Mouse (Mus musculus) forebrain, embryonic 15.5 days (tissue): Measurements from ENCODE around the gene Fam160a1. TPM values are rescaled to one million over a fixed set of nuclear protein-coding genes. Genes with fewer than 3 reads are reported as not detected.
A peak's percentile ranks its signal among the peaks of the same experiment; 100 is the strongest.

Experiments used
- ATAC-seq: fragments of 200-750 bp; cut with Nextera tagmentation; replicated peaks from 2 replicates; pipeline ENCODE4 v1.8.0; 2017; ENCODE audit warnings: mild to moderate bottlenecking, moderate TSS enrichment, moderate library complexity
- H3K27ac ChIP-seq: fragments of 300-500 bp; sonication (generic); replicated peaks from 2 replicates; pipeline ENCODE4 v1.5.1; 2015; ENCODE audit warnings: mild to moderate bottlenecking, inconsistent platforms
- H3K27me3 ChIP-seq: fragments of 300-500 bp; sonication (generic); 2 replicates; pipeline ENCODE4 v1.6.1; 2015; ENCODE audit warnings: inconsistent platforms
- H3K36me3 ChIP-seq: fragments of 300-500 bp; sonication (generic); 2 replicates; pipeline ENCODE4 v1.6.1; 2015; ENCODE audit warnings: mild to moderate bottlenecking, inconsistent platforms
- H3K4me1 ChIP-seq: fragments of 300-500 bp; sonication (generic); 2 replicates; pipeline ENCODE4 v1.6.1; 2015; ENCODE audit warnings: inconsistent platforms
- H3K4me2 ChIP-seq: fragments of 300-500 bp; sonication (generic); replicated peaks from 2 replicates; pipeline ENCODE4 v1.6.1; 2015; ENCODE audit warnings: mild to moderate bottlenecking, inconsistent platforms
- H3K4me3 ChIP-seq: fragments of 300-500 bp; sonication (generic); 2 replicates; pipeline ENCODE4 v1.5.1; 2015; ENCODE audit warnings: mild to moderate bottlenecking, inconsistent platforms
- H3K9ac ChIP-seq: fragments of 300-500 bp; sonication (generic); replicated peaks from 2 replicates; pipeline ENCODE4 v1.6.1; 2015; ENCODE audit warnings: mild to moderate bottlenecking, inconsistent platforms
- H3K9me3 ChIP-seq: fragments of 300-500 bp; sonication (generic); 2 replicates; pipeline ENCODE4 v1.6.1; 2016; ENCODE audit warnings: inconsistent platforms
- WGBS: fragments of 180-500 bp; shearing (Covaris S2); methylation state at CpG from one replicate; pipeline ENCODE4 v1.1.7; 2015; ENCODE audit warnings: mixed read lengths; 5-methylcytosine and 5-hydroxymethylcytosine counted together
- polyA plus RNA-seq: library from polyadenylated mRNA; unstranded; fragments of >200 nt; fragmentation: Nextera tagmentation; extraction: Ambion mirVana; gene quantifications from 2 replicates; pipeline ENCODE4 v1.2.1, GENCODE M21; 2015

The Fam160a1 gene
- polyA plus RNA-seq, 1 experiment from 2014 or later = 1.5 TPM

DNA sequence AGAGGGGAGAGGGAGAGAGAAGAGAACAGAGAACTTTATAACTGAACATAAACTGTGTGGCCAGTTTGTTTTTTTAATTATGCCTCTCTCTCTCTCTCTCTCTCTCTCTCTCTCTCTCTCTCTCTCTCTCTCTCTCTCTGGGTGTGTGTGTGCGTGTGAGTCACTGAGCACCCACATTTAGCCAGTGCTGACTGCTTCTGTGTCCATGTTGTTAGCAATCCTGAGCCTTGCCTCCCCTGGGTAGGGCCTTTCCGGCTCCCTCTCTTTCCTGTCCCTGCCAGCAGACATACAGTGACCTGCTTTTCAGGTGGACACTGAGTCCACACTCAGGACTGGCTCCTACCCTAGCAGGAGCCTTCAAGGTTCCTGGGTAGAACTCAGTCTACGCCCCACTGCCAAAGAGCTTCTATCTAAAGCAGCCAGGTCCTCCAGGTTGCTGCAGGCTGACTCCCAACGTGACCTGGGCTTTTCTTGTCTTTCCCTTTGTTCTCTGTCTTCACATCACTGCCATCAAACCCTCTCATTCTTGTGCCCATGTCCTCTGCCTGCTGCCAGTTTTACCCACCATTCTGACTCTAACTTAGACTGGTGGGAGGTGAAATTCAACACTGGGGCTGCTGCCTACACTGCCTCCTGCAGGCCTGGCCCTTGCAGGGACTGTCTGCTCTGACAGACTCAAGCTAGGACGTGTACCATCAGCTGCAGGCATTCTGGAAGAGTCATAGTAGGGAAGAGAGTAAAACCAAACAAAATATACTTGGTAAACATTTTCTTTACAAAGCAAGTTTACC lies 83.0 kb downstream of the Fam160a1 start:
- H3K27ac ChIP-seq = no peak overlapping the region
- no peaks in the 10 kb centered on the region for H3K4me1 ChIP-seq
- no peak overlapping the region for H3K4me2 ChIP-seq
- WGBS = 68% methylated on average over 5 of the region's 5 CpGs
- ATAC-seq = no peak
- no peak overlapping the region for H3K9ac ChIP-seq
- H3K27me3 ChIP-seq = no peaks in the 10 kb centered on the region
- H3K9me3 ChIP-seq = no peaks in the 10 kb centered on the region
- H3K36me3 ChIP-seq = no peaks in the 10 kb centered on the region
- no peak overlapping the region for H3K4me3 ChIP-seq

DNA sequence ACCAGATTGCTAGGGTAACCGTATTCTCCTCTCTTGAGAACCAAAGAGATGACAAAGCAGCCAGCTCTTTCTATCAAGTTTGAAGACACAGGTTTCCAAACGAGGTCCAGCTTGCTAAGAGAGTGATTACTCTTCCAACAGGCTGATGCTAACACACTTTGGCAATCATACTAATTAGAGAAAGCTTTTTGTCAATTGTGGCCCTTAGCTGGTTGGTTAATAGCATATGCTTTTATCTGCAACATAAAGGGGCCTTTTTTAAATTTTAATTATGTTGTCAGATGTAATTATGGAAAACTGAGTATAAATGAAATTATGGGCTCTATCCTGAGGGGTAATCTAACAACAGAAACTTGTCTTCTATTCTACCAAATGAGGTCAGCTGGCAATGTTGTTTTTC lies 89.9 kb downstream of the Fam160a1 start:
- Histone ChIP-seq H3K4me1 (no peaks in the 10 kb centered on the region), H3K4me3 (no peak overlapping the region), H3K9me3 (no peaks in the 10 kb centered on the region), H3K4me2 (no peak overlapping the region), H3K27me3 (no peaks in the 10 kb centered on the region), H3K36me3 (no peaks in the 10 kb centered on the region), H3K27ac (no peak overlapping the region), H3K9ac (no peak overlapping the region)
- ATAC-seq = no peak
- WGBS = 27% methylated on average over 2 of the region's 2 CpGs

DNA sequence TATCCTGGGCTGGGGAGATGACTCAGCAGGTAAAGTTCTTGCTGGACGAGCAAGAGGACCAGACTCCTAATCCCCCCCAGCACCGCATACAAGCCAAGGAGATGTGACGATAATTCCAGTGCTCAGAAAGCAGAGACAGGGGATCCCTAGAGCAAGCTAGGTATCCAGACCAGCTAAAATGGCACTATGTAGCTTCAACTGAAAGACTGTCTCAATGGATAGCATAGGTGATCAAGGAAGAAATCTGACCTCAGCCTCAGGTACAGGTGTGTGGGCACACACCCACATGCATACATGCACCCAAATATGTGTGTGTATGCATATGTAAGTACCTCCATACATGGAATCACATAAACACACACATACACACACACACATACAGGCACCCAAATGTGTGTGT lies 91.1 kb downstream of the Fam160a1 start:
- Histone ChIP-seq H3K4me2 (no peak overlapping the region), H3K4me1 (no peaks in the 10 kb centered on the region), H3K4me3 (no peak overlapping the region), H3K9me3 (no peaks in the 10 kb centered on the region), H3K9ac (no peak overlapping the region), H3K27me3 (no peaks in the 10 kb centered on the region), H3K36me3 (no peaks in the 10 kb centered on the region), H3K27ac (no peak overlapping the region)
- WGBS = 84% methylated on average over 3 of the region's 3 CpGs
- no peak for ATAC-seq

DNA sequence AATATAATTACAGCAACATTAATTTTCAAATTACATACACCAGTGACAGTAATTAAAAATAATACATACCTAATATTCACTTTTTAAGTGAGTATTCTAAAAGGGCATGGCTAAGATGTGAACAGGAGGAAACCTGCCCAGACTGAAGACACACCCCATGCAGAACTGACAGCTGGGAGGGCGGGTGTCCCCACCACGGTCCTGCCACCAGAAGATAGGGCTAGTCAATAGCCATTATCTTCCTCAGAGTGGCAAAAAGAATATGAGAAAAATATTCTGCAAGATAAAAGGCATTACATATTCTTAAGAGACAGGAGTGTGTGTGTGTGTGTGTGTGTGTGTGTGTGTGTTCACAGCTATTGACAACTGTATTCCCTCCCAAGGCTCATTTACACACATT lies 92.0 kb downstream of the Fam160a1 start:
- Histone ChIP-seq H3K9ac (no peak overlapping the region), H3K9me3 (no peaks in the 10 kb centered on the region), H3K36me3 (no peaks in the 10 kb centered on the region), H3K27ac (no peak overlapping the region), H3K4me2 (no peak overlapping the region), H3K4me1 (no peaks in the 10 kb centered on the region), H3K4me3 (no peak overlapping the region), H3K27me3 (no peaks in the 10 kb centered on the region)
- no peak for ATAC-seq
- 76% methylated on average over 2 of the region's 2 CpGs for WGBS

- Histone ChIP-seq H3K4me2 (no peak overlapping the region), H3K27ac (no peak overlapping the region), H3K27me3 (no peaks in the 10 kb centered on the region), H3K36me3 (no peaks in the 10 kb centered on the region), H3K4me1 (no peaks in the 10 kb centered on the region), H3K9ac (no peak overlapping the region), H3K4me3 (no peak overlapping the region), H3K9me3 (no peaks in the 10 kb centered on the region)
- WGBS = 86% methylated on average over 6 of the region's 6 CpGs
- ATAC-seq = no peak
Observed at GRCm38 (mm10) chr3:85722581-85722980, 94.5 kb downstream of the Fam160a1 start.

DNA sequence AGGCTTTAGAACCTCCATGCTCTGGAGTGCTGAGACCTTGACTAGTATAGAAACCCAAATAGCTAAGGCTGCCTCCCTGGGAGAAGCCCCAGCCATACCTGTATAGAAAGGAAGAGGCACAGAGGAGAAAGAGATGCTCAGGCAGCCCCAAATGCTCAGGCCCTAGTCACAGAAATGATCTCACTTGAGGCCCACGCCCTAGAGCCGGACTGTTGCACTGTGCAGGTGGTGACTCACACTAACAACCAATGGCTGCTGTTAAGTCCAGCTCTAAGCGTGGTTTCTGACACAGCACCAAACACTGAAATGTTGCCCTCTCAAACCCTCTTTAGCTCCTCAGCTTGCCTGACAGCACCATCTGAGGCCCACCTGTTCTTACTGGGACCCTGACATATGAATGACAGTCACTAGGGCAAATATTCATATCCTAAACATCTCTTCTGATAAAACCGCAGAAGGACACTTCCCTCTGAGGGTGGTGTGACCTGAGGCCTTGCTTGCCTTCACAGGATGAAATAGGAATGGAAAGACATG lies 101.3 kb downstream of the Fam160a1 start:
- H3K27me3 ChIP-seq = no peaks in the 10 kb centered on the region
- H3K9ac ChIP-seq = no peak overlapping the region
- no peaks in the 10 kb centered on the region for H3K9me3 ChIP-seq
- H3K4me3 ChIP-seq = no peak overlapping the region
- H3K27ac ChIP-seq = no peak overlapping the region
- no peak overlapping the region for H3K4me2 ChIP-seq
- H3K4me1 ChIP-seq = no peaks in the 10 kb centered on the region
- WGBS = 86% methylated on average over 4 of the region's 4 CpGs
- ATAC-seq = no peak
- no peaks in the 10 kb centered on the region for H3K36me3 ChIP-seq

- H3K4me1 ChIP-seq = no peaks in the 10 kb centered on the region
- H3K27ac ChIP-seq = no peak overlapping the region
- H3K9ac ChIP-seq = no peak overlapping the region
- WGBS = 92% methylated on average over 7 of the region's 7 CpGs
- H3K4me3 ChIP-seq = no peak overlapping the region
- no peak for ATAC-seq
- H3K27me3 ChIP-seq = no peaks in the 10 kb centered on the region
- no peaks in the 10 kb centered on the region for H3K9me3 ChIP-seq
- H3K4me2 ChIP-seq = no peak overlapping the region
- no peaks in the 10 kb centered on the region for H3K36me3 ChIP-seq
Observed at GRCm38 (mm10) chr3:85713936-85714709, 103.0 kb downstream of the Fam160a1 start.

- Histone ChIP-seq H3K9me3 (no peaks in the 10 kb centered on the region), H3K36me3 (no peaks in the 10 kb centered on the region), H3K4me3 (no peak overlapping the region), H3K4me2 (no peak overlapping the region), H3K9ac (no peak overlapping the region), H3K27ac (no peak overlapping the region), H3K27me3 (no peaks in the 10 kb centered on the region), H3K4me1 (no peaks in the 10 kb centered on the region)
- no peak for ATAC-seq
- WGBS = 32% methylated on average over 8 of the region's 8 CpGs
Observed at GRCm38 (mm10) chr3:85710695-85711094, 106.4 kb downstream of the Fam160a1 start.

DNA sequence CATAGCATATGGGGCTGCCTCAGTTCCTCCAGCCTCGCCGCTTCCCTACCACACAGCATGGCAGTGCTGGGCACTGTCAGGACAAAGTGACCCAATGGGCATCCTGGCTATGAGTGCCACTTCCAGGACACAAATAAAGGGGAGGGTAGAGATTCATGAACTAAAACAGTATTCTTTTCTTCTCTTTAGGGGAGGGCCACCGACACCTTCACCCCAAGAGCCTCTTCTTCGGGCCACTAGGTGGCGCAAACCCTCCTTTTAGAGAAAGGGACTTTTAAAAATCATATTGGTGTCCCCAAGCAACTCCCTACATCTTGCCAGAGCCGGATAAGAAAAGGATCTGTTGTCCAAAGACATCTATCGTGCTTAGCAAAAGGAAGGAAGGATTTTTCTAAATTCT lies 109.7 kb downstream of the Fam160a1 start:
- Histone ChIP-seq H3K4me2 (no peak overlapping the region), H3K27me3 (no peaks in the 10 kb centered on the region), H3K4me1 (no peaks in the 10 kb centered on the region), H3K4me3 (no peak overlapping the region), H3K27ac (no peak overlapping the region), H3K9me3 (no peaks in the 10 kb centered on the region), H3K9ac (no peak overlapping the region), H3K36me3 (no peaks in the 10 kb centered on the region)
- 37% methylated on average over 7 of the region's 7 CpGs for WGBS
- ATAC-seq = 0 out of 2 replicates have a peak, but pooled peaks have one; percentile 46

DNA sequence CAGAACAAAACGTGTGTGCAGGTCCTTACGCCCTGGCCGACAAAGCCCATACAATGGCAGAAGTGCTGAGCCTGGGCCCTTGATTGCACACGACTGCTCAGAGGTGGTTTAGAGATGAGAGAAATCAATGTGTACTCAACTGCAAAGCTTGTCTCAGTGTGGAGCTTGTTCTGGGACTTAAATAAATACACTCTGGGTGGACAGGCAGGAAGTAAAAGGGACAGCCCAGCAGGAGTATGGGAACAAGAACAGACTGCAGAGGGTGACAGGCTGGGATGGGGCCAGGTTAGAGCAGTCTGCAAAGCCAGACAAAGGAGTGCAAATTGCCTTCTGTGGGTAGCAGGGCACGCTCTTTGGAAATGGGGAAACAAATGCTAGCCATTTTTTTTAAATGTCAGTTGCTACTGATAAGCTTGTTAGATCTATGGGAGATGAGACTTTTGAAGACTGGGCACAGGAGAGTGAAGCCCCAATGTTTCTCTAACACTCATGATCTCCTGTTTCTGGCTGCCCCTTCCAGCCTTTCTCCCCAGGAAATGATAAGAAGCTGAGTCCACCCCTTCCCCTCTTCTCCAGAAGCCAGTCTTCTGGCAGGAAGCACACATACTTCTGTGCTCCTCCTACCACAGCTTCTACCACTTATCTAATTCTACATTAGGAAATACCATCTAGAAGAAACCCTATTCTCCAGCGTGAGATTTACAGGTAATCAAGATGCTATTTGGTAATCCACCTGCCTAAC lies 113.8 kb downstream of the Fam160a1 start:
- Histone ChIP-seq H3K4me1 (no peaks in the 10 kb centered on the region), H3K27ac (no peak overlapping the region), H3K36me3 (no peaks in the 10 kb centered on the region), H3K27me3 (no peaks in the 10 kb centered on the region), H3K4me2 (no peak overlapping the region), H3K4me3 (no peak overlapping the region), H3K9me3 (no peaks in the 10 kb centered on the region), H3K9ac (no peak overlapping the region)
- ATAC-seq = no peak
- WGBS = 46% methylated on average over 6 of the region's 6 CpGs

- no peak for ATAC-seq
- H3K4me3 ChIP-seq = no peak overlapping the region
- no peak overlapping the region for H3K4me2 ChIP-seq
- WGBS = 77% methylated on average over 4 of the region's 4 CpGs
- no peaks in the 10 kb centered on the region for H3K36me3 ChIP-seq
- no peaks in the 10 kb centered on the region for H3K9me3 ChIP-seq
- H3K27me3 ChIP-seq = no peaks in the 10 kb centered on the region
- H3K4me1 ChIP-seq = no peaks in the 10 kb centered on the region
- no peak overlapping the region for H3K27ac ChIP-seq
- no peak overlapping the region for H3K9ac ChIP-seq
Observed at GRCm38 (mm10) chr3:85698496-85698895, 118.6 kb downstream of the Fam160a1 start.

- no peaks in the 10 kb centered on the region for H3K4me1 ChIP-seq
- 73% methylated on average over 3 of the region's 3 CpGs for WGBS
- H3K4me3 ChIP-seq = no peak overlapping the region
- no peaks in the 10 kb centered on the region for H3K9me3 ChIP-seq
- ATAC-seq = no peak
- H3K9ac ChIP-seq = no peak overlapping the region
- H3K4me2 ChIP-seq = no peak overlapping the region
- H3K36me3 ChIP-seq = no peaks in the 10 kb centered on the region
- H3K27me3 ChIP-seq = no peaks in the 10 kb centered on the region
- H3K27ac ChIP-seq = no peak overlapping the region
Observed at GRCm38 (mm10) chr3:85695056-85695455, 122.0 kb downstream of the Fam160a1 start.
